Mouse (Mus musculus) heart, adult 2 months (tissue): ENCODE measurements at regions not wholly inside any gene's neighbourhood (a gene's known extent, or its start where the extent isn't known, plus 50 kb on each side); places are given as distances from the start of the nearest gene placed in this dataset.
A peak's percentile ranks its signal among the peaks of the same experiment; 100 is the strongest.

Experiments
- DNase-seq, 2 experiments: peaks; one replicate each; pipeline ENCODE4 v3.0.0; 2021
- H3K27ac ChIP-seq: fragments of 200-600 bp; 2 replicates; pipeline ENCODE4 v1.8.1; 2022
- H3K27me3 ChIP-seq: fragments of 200-500 bp; 2 replicates; pipeline ENCODE4 v1.6.1; 2012; ENCODE audit warnings: mild to moderate bottlenecking, low read length, inconsistent platforms, mixed read lengths; ENCODE audit not compliant: control insufficient read depth, insufficient read depth
- H3K36me3 ChIP-seq: fragments of 200-500 bp; 2 replicates; pipeline ENCODE4 v1.6.1; 2012; ENCODE audit warnings: low read length, inconsistent platforms; ENCODE audit not compliant: control insufficient read depth, insufficient read depth
- H3K4me1 ChIP-seq: fragments of 200-500 bp; 2 replicates; pipeline ENCODE4 v1.6.1; 2011; ENCODE audit warnings: low read length; ENCODE audit not compliant: control insufficient read depth, insufficient read depth
- H3K4me3 ChIP-seq: fragments of 200-600 bp; 2 replicates; pipeline ENCODE4 v1.8.1; 2022
- H3K79me2 ChIP-seq: fragments of 200-500 bp; replicated peaks from 2 replicates; pipeline ENCODE4 v1.6.1; 2012; ENCODE audit warnings: mild to moderate bottlenecking, inconsistent platforms, low read length, moderate library complexity, mixed read lengths; ENCODE audit not compliant: control insufficient read depth, insufficient read depth
- H3K9ac ChIP-seq: fragments of 200-500 bp; 2 replicates; pipeline ENCODE4 v1.6.1; 2012; ENCODE audit warnings: low read depth, mild to moderate bottlenecking, control low read depth, inconsistent platforms, low read length, mixed read lengths
- CTCF ChIP-seq: fragments of 200-600 bp; IDR thresholded peaks from 2 replicates; pipeline ENCODE4 v1.8.1; 2022; ENCODE audit warnings: antibody characterized with exemption, mild to moderate bottlenecking, moderate library complexity
- EP300 ChIP-seq: fragments of 200-500 bp; IDR thresholded peaks from 2 replicates; pipeline ENCODE4 v1.6.1; 2011; ENCODE audit warnings: low read depth, low read length, control low read depth; ENCODE audit not compliant: insufficient read depth
- POLR2A ChIP-seq: fragments of 200-500 bp; IDR thresholded peaks from 2 replicates; pipeline ENCODE4 v1.6.1; 2011; ENCODE audit warnings: mild to moderate bottlenecking, low read depth, low read length, control low read depth; ENCODE audit not compliant: insufficient read depth
- WGBS: fragments of 180-500 bp; shearing (Covaris S2); methylation state at CpG from one replicate; pipeline ENCODE4 v1.1.7; 2018; 5-methylcytosine and 5-hydroxymethylcytosine counted together
- intact Hi-C: fragments of 180-260 bp; cut with DNase I; formaldehyde crosslinking; loops from one replicate; pipeline ENCODE4 v1.15.1; 2025

- intact Hi-C loops, result loop anchor here (5.0 kb wide), 1 partner anchor 81 kb away; no protein-coding TSS in a partner anchor
- Histone ChIP-seq H3K27me3 (no peaks in the 10 kb centered on the region), H3K27ac (peak overlapping the region; percentile 12; the same call in 1 of the 2 replicates), H3K4me3 (no peak overlapping the region), H3K4me1 (no peaks in the 10 kb centered on the region), H3K79me2 (no peaks in the 10 kb centered on the region), H3K9ac (no peak overlapping the region), H3K36me3 (no peaks in the 10 kb centered on the region)
- WGBS, result 73% methylated on average over 5 of the region's 5 CpGs
- DNase-seq, result no peak
- no peak for TF ChIP-seq POLR2A
- TF ChIP-seq EP300, result no peak
- TF ChIP-seq CTCF, result no peak
Observed at GRCm38 (mm10) chr14:15801477-15802099, 362.8 kb upstream of the Lrrc3b start.

GRCm38 (mm10) chr14:15809083-15809482 is 370.3 kb upstream of the Lrrc3b start:
- WGBS, result 59% methylated on average over 2 of the region's 2 CpGs
- TF ChIP-seq POLR2A, result no peak
- no peak for TF ChIP-seq CTCF
- TF ChIP-seq EP300, result no peak
- intact Hi-C loops, result no loop called here

GRCm38 (mm10) chr14:15841390-15842023 is 402.7 kb upstream of the Lrrc3b start:
- no peaks in the 10 kb centered on the region for H3K36me3 ChIP-seq
- intact Hi-C loops, result no loop called here

More at GRCm38 (mm10) chr14:15809083-15809482, 370.3 kb upstream of the Lrrc3b start:
- H3K27me3 ChIP-seq, result no peaks in the 10 kb centered on the region
- H3K79me2 ChIP-seq, result no peaks in the 10 kb centered on the region
- no peak overlapping the region for H3K27ac ChIP-seq
- no peak overlapping the region for H3K9ac ChIP-seq
- no peak for DNase-seq
- no peak overlapping the region for H3K4me3 ChIP-seq
- H3K4me1 ChIP-seq, result no peaks in the 10 kb centered on the region
- H3K36me3 ChIP-seq, result no peaks in the 10 kb centered on the region

GRCm38 (mm10) chr14:15842024-15842599 is 403.3 kb upstream of the Lrrc3b start:
- Histone ChIP-seq H3K4me1 (no peaks in the 10 kb centered on the region), H3K9ac (no peak overlapping the region), H3K36me3 (no peaks in the 10 kb centered on the region), H3K4me3 (no peak overlapping the region), H3K79me2 (no peaks in the 10 kb centered on the region), H3K27ac (no peak overlapping the region), H3K27me3 (no peaks in the 10 kb centered on the region)
- DNase-seq, result no peak
- TF ChIP-seq CTCF (no peak), EP300 (no peak), POLR2A (no peak)
- intact Hi-C loops, result no loop called here
- WGBS, result 46% methylated on average over 1 of the region's 1 CpGs

More at GRCm38 (mm10) chr14:15841390-15842023, 402.7 kb upstream of the Lrrc3b start:
- H3K79me2 ChIP-seq, result no peaks in the 10 kb centered on the region
- no peak overlapping the region for H3K9ac ChIP-seq
- 72% methylated on average over 1 of the region's 1 CpGs for WGBS
- DNase-seq, result no peak
- H3K4me3 ChIP-seq, result no peak overlapping the region
- H3K27ac ChIP-seq, result no peak overlapping the region
- TF ChIP-seq EP300 (no peak), CTCF (no peak), POLR2A (no peak)
- no peaks in the 10 kb centered on the region for H3K27me3 ChIP-seq
- no peaks in the 10 kb centered on the region for H3K4me1 ChIP-seq

- TF ChIP-seq EP300, result no peak
- no peak for TF ChIP-seq POLR2A
- TF ChIP-seq CTCF, result no peak
- no peak for DNase-seq
- no peaks in the 10 kb centered on the region for H3K4me1 ChIP-seq
- no peak overlapping the region for H3K4me3 ChIP-seq
- H3K27ac ChIP-seq, result no peak overlapping the region
- WGBS, result 74% methylated on average over 3 of the region's 3 CpGs
- no peaks in the 10 kb centered on the region for H3K27me3 ChIP-seq
- no peak overlapping the region for H3K9ac ChIP-seq
- H3K36me3 ChIP-seq, result no peaks in the 10 kb centered on the region
- intact Hi-C loops, result no loop called here
- H3K79me2 ChIP-seq, result no peaks in the 10 kb centered on the region
Observed at GRCm38 (mm10) chr14:15868520-15868919, 380.6 kb upstream of the Ngly1 start.

- no peak for DNase-seq
- no peak for TF ChIP-seq EP300
- TF ChIP-seq CTCF, result no peak
- TF ChIP-seq POLR2A, result no peak
- no peaks in the 10 kb centered on the region for H3K27me3 ChIP-seq
- no peak overlapping the region for H3K4me3 ChIP-seq
- H3K9ac ChIP-seq, result no peak overlapping the region
- no peaks in the 10 kb centered on the region for H3K4me1 ChIP-seq
- intact Hi-C loops, result no loop called here
- H3K79me2 ChIP-seq, result no peaks in the 10 kb centered on the region
- H3K27ac ChIP-seq, result no peak overlapping the region
- H3K36me3 ChIP-seq, result no peaks in the 10 kb centered on the region
- 86% methylated on average over 2 of the region's 2 CpGs for WGBS
Observed at GRCm38 (mm10) chr14:15872013-15872412, 377.1 kb upstream of the Ngly1 start.
